Mouse (Mus musculus) olfactory bulb, adult 2 months (tissue): ENCODE measurements around the gene Myl6. TPM values are rescaled to one million over a fixed set of nuclear protein-coding genes. Genes with fewer than 3 reads are reported as not detected.
"Not testable (repeated sequence)": the region's sequence is repeated elsewhere in the genome, so short reads cannot be mapped to it uniquely, and the experiment has no call there.

Source experiments
- H3K27ac ChIP-seq: fragments of 200-500 bp; 2 replicates; pipeline ENCODE4 v1.5.1; 2012; ENCODE audit warnings: low read depth, low read length; ENCODE audit not compliant: insufficient read depth
- H3K4me1 ChIP-seq: fragments of 200-500 bp; 2 replicates; pipeline ENCODE4 v1.6.1; 2012; ENCODE audit warnings: low read length; ENCODE audit not compliant: control insufficient read depth, insufficient read depth
- H3K4me3 ChIP-seq: fragments of 200-500 bp; 2 replicates; pipeline ENCODE4 v1.5.1; 2012; ENCODE audit warnings: mild to moderate bottlenecking, low read depth, low read length, moderate library complexity; ENCODE audit not compliant: insufficient read depth
- CTCF ChIP-seq: fragments of 200-500 bp; IDR thresholded peaks from 2 replicates; pipeline ENCODE4 v1.5.1; 2012; ENCODE audit warnings: low read depth, mild to moderate bottlenecking, low read length, moderate library complexity; ENCODE audit not compliant: insufficient read depth
- POLR2A ChIP-seq: fragments of 200-500 bp; IDR thresholded peaks from 2 replicates; pipeline ENCODE4 v1.6.1; 2012; ENCODE audit warnings: mild to moderate bottlenecking, low read depth, low read length, moderate library complexity; ENCODE audit not compliant: insufficient read depth
- WGBS: fragments of 180-500 bp; shearing (Covaris S2); methylation state at CpG from one replicate; pipeline ENCODE4 v1.1.7; 2018; 5-methylcytosine and 5-hydroxymethylcytosine counted together
- polyA plus RNA-seq: library from polyadenylated mRNA; stranded (reverse); fragments of >200 nt; gene quantifications from 2 replicates; pipeline ENCODE4 v1.2.4, GENCODE M21; 2012; ENCODE audit warnings: low replicate concordance; ENCODE audit not compliant: missing spikeins, insufficient read depth, insufficient read length

Gene Myl6
- polyA plus RNA-seq, 1 experiment: not detected

- no peaks in the 10 kb centered on the region for H3K4me1 ChIP-seq
- 83% methylated on average over 12 of the region's 12 CpGs for WGBS
- no peak overlapping the region for H3K27ac ChIP-seq
- no peak overlapping the region for H3K4me3 ChIP-seq
- no peak for TF ChIP-seq POLR2A
- TF ChIP-seq CTCF: no peak
Measured at GRCm38 (mm10) chr10:128511761-128512160, 17.8 kb upstream of the Myl6 start.

- WGBS: 92% methylated on average over 9 of the region's 9 CpGs
- TF ChIP-seq CTCF (no peak), POLR2A (no peak)
- Histone ChIP-seq H3K4me1 (no peaks in the 10 kb centered on the region), H3K27ac (no peak overlapping the region), H3K4me3 (no peak overlapping the region)
Measured at GRCm38 (mm10) chr10:128511189-128511588, 17.2 kb upstream of the Myl6 start.

DNA sequence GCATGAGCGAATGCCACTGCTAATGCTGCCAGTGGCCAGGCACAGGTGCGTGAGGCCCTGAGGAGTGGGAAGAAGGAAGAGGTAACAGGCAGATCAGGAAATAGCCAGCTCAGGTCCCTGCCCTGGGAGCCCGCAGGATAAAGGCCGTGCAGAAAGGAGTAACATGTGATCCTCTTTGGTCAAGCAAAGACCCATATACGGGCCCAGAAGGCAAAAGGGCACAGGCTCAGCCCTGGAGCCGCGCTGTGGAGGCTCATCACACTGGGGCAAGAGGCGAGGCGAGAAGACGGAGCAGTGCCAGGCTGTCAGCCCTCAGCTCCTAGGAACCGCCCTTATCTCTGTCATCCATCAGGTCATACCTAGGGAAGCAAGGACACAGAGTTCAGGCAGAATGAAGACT lies 16.4 kb upstream of the Myl6 start:
- H3K27ac ChIP-seq: no peak overlapping the region
- whole genome bisulfite sequencing: 89% methylated on average over 11 of the region's 11 CpGs
- no peak for TF ChIP-seq CTCF
- TF ChIP-seq POLR2A: no peak

DNA sequence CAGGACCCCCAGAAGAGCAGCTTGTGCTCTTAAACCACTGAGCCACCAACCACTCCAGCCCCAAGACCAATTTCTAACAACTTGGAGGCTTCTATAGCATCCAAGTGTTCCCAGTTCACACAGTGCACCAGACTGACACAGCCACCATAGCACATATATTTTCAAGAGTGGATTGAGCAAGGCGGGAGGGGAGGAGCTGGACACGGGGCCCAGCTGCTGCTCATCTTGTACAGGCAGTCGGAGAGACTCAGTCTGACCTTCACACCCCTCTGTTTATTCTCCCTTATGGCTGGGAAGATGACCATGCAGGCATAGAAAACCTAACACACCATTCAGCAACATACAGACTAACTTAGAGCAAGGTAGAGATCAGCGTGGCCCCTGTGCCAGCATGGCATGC lies 15.9 kb upstream of the Myl6 start:
- Histone ChIP-seq H3K4me3 (no peak overlapping the region), H3K4me1 (no peaks in the 10 kb centered on the region), H3K27ac (no peak overlapping the region)
- TF ChIP-seq POLR2A: no peak
- no peak for TF ChIP-seq CTCF
- 84% methylated on average over 4 of the region's 4 CpGs for WGBS

More for the DNA sequence above, 16.4 kb upstream of the Myl6 start:
- H3K4me3 ChIP-seq: no peak overlapping the region
- H3K4me1 ChIP-seq: no peaks in the 10 kb centered on the region

- H3K4me3 ChIP-seq: no peak overlapping the region
- 89% methylated on average over 9 of the region's 9 CpGs for WGBS
- H3K27ac ChIP-seq: no peak overlapping the region
- H3K4me1 ChIP-seq: 0 out of 2 replicates have a peak, but pooled peaks cover 4% of the 10 kb centered on the region
- TF ChIP-seq CTCF (no peak), POLR2A (no peak)
Measured at GRCm38 (mm10) chr10:128509203-128509602, 15.3 kb upstream of the Myl6 start.

DNA sequence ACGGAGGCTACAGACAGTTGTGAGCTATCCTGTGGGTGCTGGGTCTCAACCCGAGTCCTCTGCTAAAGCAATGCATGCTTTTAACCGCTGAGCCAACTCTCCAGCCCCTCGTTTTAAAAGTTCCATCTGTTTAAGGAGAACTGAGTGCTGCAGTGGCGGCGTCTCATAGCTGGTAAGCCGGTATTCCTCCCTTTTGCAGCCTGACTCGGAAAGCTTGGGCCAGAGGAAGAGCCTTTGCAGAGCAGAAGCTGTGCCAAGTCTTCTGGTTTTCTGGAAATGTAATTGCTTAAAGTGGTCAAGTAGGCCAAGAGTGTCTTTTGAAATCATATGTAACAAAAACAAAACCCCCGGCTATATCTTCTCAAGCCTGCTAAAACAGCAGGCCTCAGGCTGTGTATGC lies 14.3 kb upstream of the Myl6 start:
- TF ChIP-seq CTCF (no peak), POLR2A (no peak)
- H3K27ac ChIP-seq: no peak overlapping the region
- 76% methylated on average over 9 of the region's 9 CpGs for WGBS
- no peak overlapping the region for H3K4me3 ChIP-seq
- H3K4me1 ChIP-seq: 0 out of 2 replicates have a peak, but pooled peaks cover 4% of the 10 kb centered on the region

DNA sequence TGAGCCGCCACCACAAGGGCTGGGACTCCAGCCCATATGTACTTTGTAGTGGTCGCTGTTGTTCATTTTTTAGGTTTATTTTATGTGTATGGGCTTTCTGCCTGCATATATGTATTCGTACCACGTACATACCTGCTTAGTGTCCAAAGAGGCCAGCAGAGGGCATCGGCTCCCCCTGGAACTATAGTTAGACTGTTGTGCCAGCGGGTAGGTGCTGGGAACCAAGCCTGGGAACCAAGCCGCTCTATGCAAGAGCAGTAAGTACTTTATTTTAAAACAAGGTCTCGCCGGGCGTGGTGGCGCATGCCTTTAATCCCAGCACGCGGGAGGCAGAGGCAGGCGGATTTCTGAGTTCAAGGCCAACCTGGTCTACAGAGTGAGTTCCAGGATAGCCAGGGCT lies 12.0 kb upstream of the Myl6 start:
- 98% methylated on average over 14 of the region's 14 CpGs for WGBS
- Histone ChIP-seq H3K4me3 (no peak overlapping the region), H3K4me1 (0 out of 2 replicates have a peak, but pooled peaks cover 4% of the 10 kb centered on the region), H3K27ac (no peak overlapping the region)
- no peak for TF ChIP-seq CTCF
- TF ChIP-seq POLR2A: no peak

GRCm38 (mm10) chr10:128505371-128505667 lies 11.4 kb upstream of the Myl6 start:
- H3K4me1 ChIP-seq, H3K4me3 ChIP-seq, H3K27ac ChIP-seq: not testable (repeated sequence)
- WGBS: 76% methylated on average over 5 of the region's 5 CpGs

DNA sequence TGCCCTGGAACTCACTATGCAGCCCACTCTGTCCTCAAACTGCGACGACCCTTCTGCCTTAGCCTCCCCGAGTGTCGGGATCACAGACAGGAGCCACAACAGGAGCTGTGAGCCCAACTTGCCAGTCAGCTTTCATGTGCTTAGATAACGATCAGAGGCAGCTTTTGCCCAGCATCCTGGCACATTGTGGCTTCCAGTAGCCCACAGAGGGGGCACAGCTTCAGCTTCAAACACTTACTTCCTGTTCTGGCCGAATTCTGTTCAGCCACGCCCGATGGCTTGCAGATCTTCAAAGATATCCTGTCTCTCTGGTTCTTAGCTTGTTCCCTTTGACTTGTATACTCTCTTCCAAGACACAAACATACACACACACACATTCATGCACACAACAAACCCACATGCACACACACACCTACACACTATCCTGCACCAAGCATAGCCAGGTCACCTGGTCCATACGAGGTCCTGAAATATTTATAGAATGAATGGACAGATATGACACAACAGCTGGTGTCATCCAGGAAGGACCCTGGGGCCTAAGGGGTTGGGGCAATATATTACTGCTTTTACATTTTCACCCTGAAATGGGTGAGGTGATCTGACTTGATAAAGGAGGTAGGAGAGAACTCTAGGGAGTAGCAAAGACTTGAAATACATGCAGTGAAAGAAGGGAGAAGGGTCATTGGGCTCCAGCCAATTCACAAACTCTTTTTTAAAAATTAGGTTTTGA lies 10.9 kb upstream of the Myl6 start:
- WGBS: 71% methylated on average over 9 of the region's 9 CpGs
- H3K27ac ChIP-seq: no peak overlapping the region; the same call in 1 of the 2 replicates

DNA sequence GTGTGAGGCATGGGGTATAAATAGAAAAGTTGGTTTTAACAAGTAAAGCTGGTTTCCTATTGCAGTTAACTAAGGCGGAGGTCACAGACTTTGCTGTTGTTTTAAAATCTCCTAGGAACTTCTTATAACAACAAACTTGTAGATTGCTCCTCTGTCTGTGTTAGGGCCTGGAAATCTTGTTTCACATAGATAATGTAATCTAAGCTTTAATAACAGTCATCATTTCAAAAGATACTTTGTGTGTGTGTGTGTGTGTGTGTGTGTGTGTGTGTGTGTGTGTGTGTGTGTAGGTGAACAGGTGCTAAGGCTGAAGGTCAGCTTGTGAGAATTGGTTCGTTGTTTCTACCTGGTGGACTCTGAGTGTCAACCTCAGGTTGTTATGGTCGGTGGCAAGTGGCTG lies 10.1 kb upstream of the Myl6 start:
- no peak overlapping the region for H3K4me3 ChIP-seq
- no peak overlapping the region for H3K27ac ChIP-seq
- WGBS: 86% methylated on average over 3 of the region's 3 CpGs
- TF ChIP-seq POLR2A: no peak
- TF ChIP-seq CTCF: no peak
- H3K4me1 ChIP-seq: 0 out of 2 replicates have a peak, but pooled peaks cover 4% of the 10 kb centered on the region

More for the DNA sequence above, 10.9 kb upstream of the Myl6 start:
- Histone ChIP-seq H3K4me1 (0 out of 2 replicates have a peak, but pooled peaks cover 4% of the 10 kb centered on the region), H3K4me3 (no peak overlapping the region)
- TF ChIP-seq CTCF: no peak
- no peak for TF ChIP-seq POLR2A

- TF ChIP-seq POLR2A (no peak), CTCF (no peak)
- Histone ChIP-seq H3K27ac (no peak overlapping the region), H3K4me3 (no peak overlapping the region), H3K4me1 (0 out of 2 replicates have a peak, but pooled peaks cover 4% of the 10 kb centered on the region)
- 80% methylated on average over 8 of the region's 8 CpGs for WGBS
Measured at GRCm38 (mm10) chr10:128503532-128503931, 9.6 kb upstream of the Myl6 start.
